Mouse (Mus musculus) thymus, adult 2 months (tissue): ENCODE data around the gene Kif1b.

Experiments
- CTCF ChIP-seq: fragments of 200-500 bp; IDR thresholded peaks from 2 replicates; pipeline ENCODE4 v1.5.1; 2012; ENCODE audit warnings: mild to moderate bottlenecking, control low read depth, low read length, moderate library complexity, borderline replicate concordance; ENCODE audit not compliant: control insufficient read depth, poor library complexity, insufficient read depth; ENCODE audit errors: extremely low read depth
- POLR2A ChIP-seq: fragments of 200-500 bp; IDR thresholded peaks from 2 replicates; pipeline ENCODE4 v1.6.1; 2012; ENCODE audit warnings: mild to moderate bottlenecking, low read length, control low read depth, moderate library complexity; ENCODE audit not compliant: control insufficient read depth, poor library complexity, insufficient read depth; ENCODE audit errors: extremely low read depth

DNA sequence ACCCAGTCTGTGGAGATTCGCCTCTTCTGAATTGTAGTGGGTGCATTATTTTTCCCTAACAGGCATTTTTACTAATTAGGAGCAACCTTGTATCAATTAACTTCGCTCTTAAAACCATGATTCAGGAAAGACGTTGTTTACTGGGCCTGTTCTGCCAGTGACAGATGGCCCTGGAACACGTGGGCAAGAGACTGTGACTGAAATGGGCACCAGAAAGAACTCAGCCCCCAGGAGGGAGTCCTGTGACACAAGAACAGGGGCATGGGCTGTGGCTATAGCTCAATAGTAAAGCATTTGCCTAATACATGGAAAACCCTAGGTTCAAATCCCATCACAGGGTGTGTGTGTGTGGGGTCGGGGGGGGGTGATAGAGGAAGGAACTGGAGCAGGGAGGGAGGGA is 9.9 kb upstream of the Kif1b start:
- TF ChIP-seq CTCF (no peak), POLR2A (no peak)
